Mouse (Mus musculus): ENCODE measurements around the gene Ythdf2. TPM values are rescaled to one million over a fixed set of nuclear protein-coding genes. Genes with fewer than 3 reads are reported as not detected.

Gene Ythdf2
- polyA plus RNA-seq, 1 experiment = 14.7 TPM

DNA sequence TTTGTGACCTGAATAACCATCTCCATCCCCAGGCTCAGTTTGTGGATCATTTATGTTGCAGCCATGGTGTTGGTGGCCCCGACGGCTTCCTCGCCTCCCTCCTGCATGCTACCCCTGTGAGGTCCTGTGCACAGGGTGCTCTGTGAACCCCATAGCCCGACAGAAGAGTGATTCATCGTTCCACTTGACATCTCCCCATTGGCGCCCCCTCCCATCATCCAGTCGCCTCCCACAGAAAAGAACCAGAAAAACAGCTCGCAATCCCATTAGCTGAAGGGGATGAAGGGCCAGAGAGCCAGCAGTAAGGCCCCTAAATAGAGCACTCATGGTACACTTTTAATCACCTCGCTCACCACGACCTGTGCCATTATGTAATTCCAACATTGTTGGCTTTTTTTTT lies 35.6 kb downstream of the Ythdf2 start:
- H3K27ac ChIP-seq (ENCODE audit: control insufficient read depth, insufficient read depth, low read depth, low read length, poor library complexity) = no peak overlapping the region
- H3K4me1 ChIP-seq (ENCODE audit: control insufficient read depth, insufficient read depth, low read length) = no peaks in the 10 kb centered on the region
- 61% methylated on average over 10 of the region's 10 CpGs for WGBS
- TF ChIP-seq POLR2A (IDR thresholded peaks at IDR 0.05; ENCODE audit: borderline replicate concordance, control insufficient read depth, low read depth, low read length) (no peak), CTCF (IDR thresholded peaks at IDR 0.05; ENCODE audit: control insufficient read depth, insufficient read depth, low read length) (no peak)
- H3K4me3 ChIP-seq (replicated peaks; ENCODE audit: control insufficient read depth, low read depth, low read length) = no peak overlapping the region

DNA sequence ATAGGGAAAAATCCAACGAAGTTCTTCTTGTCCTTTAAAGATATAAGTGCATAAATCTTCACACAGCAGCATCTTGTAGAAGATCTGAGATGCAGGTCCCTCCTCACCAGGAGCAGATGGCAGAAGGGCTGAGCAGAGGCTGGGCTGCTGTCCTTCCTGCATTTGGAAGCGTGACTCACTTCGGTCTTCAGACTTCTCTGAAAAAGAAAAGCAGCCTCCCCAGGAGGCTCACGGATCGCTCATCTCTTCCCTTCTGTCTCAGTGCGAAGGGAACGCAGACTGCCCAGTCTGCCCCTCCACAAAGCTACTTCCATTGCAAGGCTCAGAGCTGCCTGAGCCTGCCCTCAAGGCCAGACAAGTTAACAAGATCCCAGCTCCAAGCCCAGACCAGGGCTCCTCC lies 41.2 kb downstream of the Ythdf2 start:
- TF ChIP-seq POLR2A (IDR thresholded peaks at IDR 0.05; ENCODE audit: borderline replicate concordance, control insufficient read depth, low read depth, low read length) = no peak
- TF ChIP-seq CTCF (IDR thresholded peaks at IDR 0.05; ENCODE audit: control insufficient read depth, insufficient read depth, low read length) = no peak
- no peak overlapping the region for H3K27ac ChIP-seq (ENCODE audit: control insufficient read depth, insufficient read depth, low read depth, low read length, poor library complexity)
- 62% methylated on average over 7 of the region's 7 CpGs for WGBS
- H3K4me3 ChIP-seq (replicated peaks; ENCODE audit: control insufficient read depth, low read depth, low read length) = no peak overlapping the region
- no peaks in the 10 kb centered on the region for H3K4me1 ChIP-seq (ENCODE audit: control insufficient read depth, insufficient read depth, low read length)

- 65% methylated on average over 5 of the region's 5 CpGs for WGBS
- no peak for TF ChIP-seq CTCF (IDR thresholded peaks at IDR 0.05; ENCODE audit: control insufficient read depth, insufficient read depth, low read length)
- no peak for TF ChIP-seq POLR2A (IDR thresholded peaks at IDR 0.05; ENCODE audit: borderline replicate concordance, control insufficient read depth, low read depth, low read length)
Measured at GRCm38 (mm10) chr4:132169761-132170160, 42.3 kb downstream of the Ythdf2 start.

GRCm38 (mm10) chr4:132169271-132169670 lies 42.8 kb downstream of the Ythdf2 start:
- H3K4me3 ChIP-seq (replicated peaks; ENCODE audit: control insufficient read depth, low read depth, low read length) = no peak overlapping the region
- no peak overlapping the region for H3K27ac ChIP-seq (ENCODE audit: control insufficient read depth, insufficient read depth, low read depth, low read length, poor library complexity)
- WGBS = 84% methylated on average over 3 of the region's 3 CpGs
- H3K4me1 ChIP-seq (ENCODE audit: control insufficient read depth, insufficient read depth, low read length) = no peaks in the 10 kb centered on the region
- TF ChIP-seq POLR2A (IDR thresholded peaks at IDR 0.05; ENCODE audit: borderline replicate concordance, control insufficient read depth, low read depth, low read length) (no peak), CTCF (IDR thresholded peaks at IDR 0.05; ENCODE audit: control insufficient read depth, insufficient read depth, low read length) (no peak)

More at GRCm38 (mm10) chr4:132169761-132170160, 42.3 kb downstream of the Ythdf2 start:
- no peaks in the 10 kb centered on the region for H3K4me1 ChIP-seq (ENCODE audit: control insufficient read depth, insufficient read depth, low read length)
- H3K27ac ChIP-seq (ENCODE audit: control insufficient read depth, insufficient read depth, low read depth, low read length, poor library complexity) = no peak overlapping the region
- no peak overlapping the region for H3K4me3 ChIP-seq (replicated peaks; ENCODE audit: control insufficient read depth, low read depth, low read length)

DNA sequence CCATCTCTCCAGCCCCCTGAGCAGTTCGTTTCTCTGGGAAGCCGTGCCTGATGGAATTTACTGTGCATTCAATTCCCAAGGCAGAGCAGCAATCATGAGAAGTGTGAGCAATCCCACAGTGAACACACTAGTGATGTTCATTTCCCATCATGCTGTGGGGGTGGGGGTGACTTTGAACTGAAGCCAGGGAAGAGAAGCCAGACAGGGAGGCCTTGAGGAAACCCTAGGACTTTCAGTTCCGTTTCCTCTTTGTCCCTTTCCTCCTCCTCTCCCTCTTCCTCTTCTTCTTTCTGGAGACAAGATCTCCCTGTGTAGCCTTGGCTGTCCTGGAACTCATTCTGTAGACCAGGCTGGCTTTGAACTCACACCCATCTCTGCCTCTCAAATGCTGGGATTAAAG lies 44.7 kb downstream of the Ythdf2 start:
- WGBS = 67% methylated on average over 3 of the region's 3 CpGs
- Histone ChIP-seq H3K27ac (ENCODE audit: control insufficient read depth, insufficient read depth, low read depth, low read length, poor library complexity) (no peak overlapping the region), H3K4me1 (ENCODE audit: control insufficient read depth, insufficient read depth, low read length) (no peaks in the 10 kb centered on the region), H3K4me3 (replicated peaks; ENCODE audit: control insufficient read depth, low read depth, low read length) (no peak overlapping the region)
- no peak for TF ChIP-seq CTCF (IDR thresholded peaks at IDR 0.05; ENCODE audit: control insufficient read depth, insufficient read depth, low read length)
- TF ChIP-seq POLR2A (IDR thresholded peaks at IDR 0.05; ENCODE audit: borderline replicate concordance, control insufficient read depth, low read depth, low read length) = no peak

DNA sequence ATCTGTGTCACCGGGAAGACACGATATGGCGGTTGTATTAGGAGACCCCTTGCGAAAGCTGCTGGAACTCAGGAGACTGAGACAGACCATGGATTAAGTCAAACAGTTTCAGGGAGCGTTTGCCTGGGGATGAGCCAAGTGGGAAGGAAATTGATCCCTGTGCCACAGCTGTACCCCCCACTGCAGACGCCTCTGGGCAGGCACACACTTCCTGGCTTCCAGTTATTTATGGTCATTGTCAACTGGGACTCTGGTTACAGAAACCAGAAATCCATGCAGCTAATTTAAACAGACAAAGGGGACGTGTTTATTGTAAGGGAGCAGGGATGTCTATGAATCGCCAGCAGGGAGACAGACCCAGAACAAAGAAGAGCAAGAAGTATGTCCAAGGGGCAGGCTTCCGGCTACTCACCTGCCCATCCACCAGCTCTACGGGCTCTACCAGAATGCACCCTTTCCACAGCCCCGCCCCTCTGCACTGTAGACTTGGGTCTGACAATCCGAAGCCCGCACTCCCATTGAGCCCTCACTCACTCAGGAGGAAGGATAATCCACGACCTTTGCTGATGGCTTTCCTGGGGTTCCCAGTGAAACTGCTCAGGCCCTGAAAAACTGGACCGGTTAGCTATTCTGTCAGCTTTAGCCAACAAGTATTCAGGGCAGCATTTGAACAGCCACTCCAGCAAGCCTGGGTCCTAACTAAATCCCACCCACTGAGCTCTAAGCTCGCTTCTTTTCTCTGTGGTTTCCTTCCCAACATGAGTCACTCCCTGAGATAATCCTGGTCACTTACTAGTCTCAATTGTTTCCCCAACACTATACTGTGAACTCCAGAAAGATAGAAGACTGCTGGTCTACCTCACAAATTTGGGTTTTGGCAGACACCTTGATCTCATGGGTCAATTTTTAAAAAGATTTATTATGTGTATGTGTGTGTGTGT lies 45.5 kb downstream of the Ythdf2 start:
- H3K4me1 ChIP-seq (ENCODE audit: control insufficient read depth, insufficient read depth, low read length) = no peaks in the 10 kb centered on the region
- 71% methylated on average over 16 of the region's 16 CpGs for WGBS
- H3K4me3 ChIP-seq (replicated peaks; ENCODE audit: control insufficient read depth, low read depth, low read length) = no peak overlapping the region
- no peak for TF ChIP-seq POLR2A (IDR thresholded peaks at IDR 0.05; ENCODE audit: borderline replicate concordance, control insufficient read depth, low read depth, low read length)
- no peak for TF ChIP-seq CTCF (IDR thresholded peaks at IDR 0.05; ENCODE audit: control insufficient read depth, insufficient read depth, low read length)
- no peak overlapping the region for H3K27ac ChIP-seq (ENCODE audit: control insufficient read depth, insufficient read depth, low read depth, low read length, poor library complexity)

GRCm38 (mm10) chr4:132165691-132166090 lies 46.4 kb downstream of the Ythdf2 start:
- H3K4me3 ChIP-seq (replicated peaks; ENCODE audit: control insufficient read depth, low read depth, low read length) = no peak overlapping the region
- H3K4me1 ChIP-seq (ENCODE audit: control insufficient read depth, insufficient read depth, low read length) = no peaks in the 10 kb centered on the region
- no peak overlapping the region for H3K27ac ChIP-seq (ENCODE audit: control insufficient read depth, insufficient read depth, low read depth, low read length, poor library complexity)
- 79% methylated on average over 14 of the region's 14 CpGs for WGBS
- TF ChIP-seq POLR2A (IDR thresholded peaks at IDR 0.05; ENCODE audit: borderline replicate concordance, control insufficient read depth, low read depth, low read length) (no peak), CTCF (IDR thresholded peaks at IDR 0.05; ENCODE audit: control insufficient read depth, insufficient read depth, low read length) (no peak)

DNA sequence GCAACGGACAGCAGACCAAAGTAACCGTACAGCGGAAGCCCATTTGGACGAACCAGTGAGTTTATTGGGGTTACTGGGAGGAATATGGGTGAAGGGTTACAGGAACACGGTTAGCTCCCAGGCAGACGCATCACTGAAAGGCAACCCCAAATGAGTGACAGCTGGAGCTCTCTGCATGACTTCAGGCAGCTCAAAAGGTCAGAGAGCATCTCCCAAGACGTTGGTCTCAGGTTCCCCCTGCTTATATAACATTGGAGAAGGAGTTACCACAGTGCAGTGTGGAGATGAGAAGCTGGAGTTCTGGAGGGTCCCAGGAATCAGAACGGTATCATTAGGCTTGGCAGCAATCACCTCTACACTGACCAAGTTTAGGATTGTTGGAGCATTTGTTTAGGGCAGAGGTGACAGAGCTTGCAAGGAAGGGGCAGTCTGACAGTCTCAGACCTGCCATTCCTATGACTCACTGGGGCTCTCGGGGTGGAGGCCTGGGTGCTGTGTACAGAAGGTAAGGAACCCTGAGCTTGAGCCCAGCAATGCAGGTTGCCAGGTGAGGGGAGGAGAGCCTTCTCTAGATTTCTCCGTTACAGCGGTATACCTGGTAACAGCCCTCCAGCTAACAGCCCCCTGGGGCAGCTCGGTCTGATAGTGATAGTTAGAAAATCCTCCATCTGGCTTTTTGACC lies 55.0 kb downstream of the Ythdf2 start:
- no peak for TF ChIP-seq CTCF (IDR thresholded peaks at IDR 0.05; ENCODE audit: control insufficient read depth, insufficient read depth, low read length)
- TF ChIP-seq POLR2A (IDR thresholded peaks at IDR 0.05; ENCODE audit: borderline replicate concordance, control insufficient read depth, low read depth, low read length) = no peak
- Histone ChIP-seq H3K4me3 (replicated peaks; ENCODE audit: control insufficient read depth, low read depth, low read length) (no peak overlapping the region), H3K27ac (ENCODE audit: control insufficient read depth, insufficient read depth, low read depth, low read length, poor library complexity) (no peak overlapping the region), H3K4me1 (ENCODE audit: control insufficient read depth, insufficient read depth, low read length) (no peaks in the 10 kb centered on the region)
- WGBS = 79% methylated on average over 12 of the region's 12 CpGs

Data from bone marrow, adult 2 months (tissue).